Mouse (Mus musculus) midbrain, embryonic 13.5 days (tissue): ENCODE results near the gene Ube2d2b. TPM values are rescaled to one million over a fixed set of nuclear protein-coding genes. Genes with fewer than 3 reads are reported as not detected.

ENCODE experiments used
- ATAC-seq: fragments of 200-750 bp; cut with Nextera tagmentation; 2 replicates; pipeline ENCODE4 v1.8.0; 2017; ENCODE audit warnings: mild to moderate bottlenecking, moderate TSS enrichment, moderate library complexity
- H3K27ac ChIP-seq: fragments of 300-500 bp; sonication (generic); 2 replicates; pipeline ENCODE4 v1.5.1; 2015; ENCODE audit warnings: inconsistent platforms, mild to moderate bottlenecking, moderate library complexity
- H3K27me3 ChIP-seq: fragments of 300-500 bp; sonication (generic); 2 replicates; pipeline ENCODE4 v1.6.1; 2015; ENCODE audit warnings: mild to moderate bottlenecking, inconsistent platforms
- H3K36me3 ChIP-seq: fragments of 300-500 bp; sonication (generic); 2 replicates; pipeline ENCODE4 v1.6.1; 2015; ENCODE audit warnings: mild to moderate bottlenecking, inconsistent platforms
- H3K4me1 ChIP-seq: fragments of 300-500 bp; sonication (generic); replicated peaks from 2 replicates; pipeline ENCODE4 v1.6.1; 2015; ENCODE audit warnings: inconsistent platforms
- H3K4me2 ChIP-seq: fragments of 300-500 bp; sonication (generic); replicated peaks from 2 replicates; pipeline ENCODE4 v1.6.1; 2015; ENCODE audit warnings: moderate library complexity, mild to moderate bottlenecking, inconsistent platforms
- H3K4me3 ChIP-seq: fragments of 300-500 bp; sonication (generic); replicated peaks from 2 replicates; pipeline ENCODE4 v1.5.1; 2015; ENCODE audit warnings: mild to moderate bottlenecking, inconsistent platforms
- H3K9ac ChIP-seq: fragments of 300-500 bp; sonication (generic); replicated peaks from 2 replicates; pipeline ENCODE4 v1.6.1; 2015; ENCODE audit warnings: mild to moderate bottlenecking, inconsistent platforms
- H3K9me3 ChIP-seq: fragments of 300-500 bp; sonication (generic); 2 replicates; pipeline ENCODE4 v1.6.1; 2016; ENCODE audit warnings: mild to moderate bottlenecking, inconsistent platforms
- WGBS: fragments of 180-500 bp; shearing (Covaris S2); methylation state at CpG from one replicate; pipeline ENCODE4 v1.1.7; 2015; 5-methylcytosine and 5-hydroxymethylcytosine counted together
- polyA plus RNA-seq: library from polyadenylated mRNA; unstranded; fragments of >200 nt; fragmentation: Nextera tagmentation; extraction: Ambion mirVana; gene quantifications from 2 replicates; pipeline ENCODE4 v1.2.1, GENCODE M21; 2015

Ube2d2b gene
- 0.12 TPM in 1 of 2 replicates, not detected in the other for polyA plus RNA-seq

DNA sequence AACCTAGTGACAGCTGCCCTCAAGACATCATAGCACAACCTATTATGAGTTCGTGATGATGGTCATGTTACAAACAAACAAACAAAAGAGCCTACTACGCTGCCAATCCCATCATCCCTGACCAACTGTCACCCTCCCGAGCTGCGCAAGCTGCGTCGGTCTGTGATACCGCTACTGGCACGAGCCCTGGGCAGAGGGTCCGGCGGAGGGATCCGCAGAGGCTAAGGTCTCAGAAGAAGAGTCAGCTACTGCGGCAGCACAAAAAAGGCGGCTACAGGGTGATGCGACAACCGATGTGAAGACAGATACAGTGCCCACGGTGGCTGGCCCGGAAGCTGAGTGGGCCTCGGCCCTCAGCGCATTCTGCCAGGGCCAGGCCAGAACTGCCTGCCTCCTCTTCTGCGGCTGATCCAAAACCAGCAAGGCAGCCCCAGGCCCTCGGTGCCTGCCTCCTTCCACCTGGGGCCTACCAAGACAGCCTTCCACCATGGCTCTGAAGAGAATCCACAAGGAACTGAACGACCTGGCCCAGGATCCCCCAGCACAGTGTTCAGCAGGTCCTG lies at the start of gene Ube2d2b:
Ube2d2b (plus strand) TSS at position 102 of the 563 bp plus-strand sequence.
- Histone ChIP-seq H3K36me3 (peaks cover 7% of the 10 kb centered on the region), H3K4me2 (no peak within 1 kb of the TSS), H3K4me3 (no peak within 1 kb of the TSS), H3K4me1 (no peaks in the 10 kb centered on the region), H3K27me3 (no peaks in the 10 kb centered on the region), H3K9me3 (0 out of 2 replicates have a peak, but pooled peaks cover 7% of the 10 kb centered on the region), H3K27ac (no peak within 1 kb of the TSS), H3K9ac (no peak within 1 kb of the TSS)
- WGBS = 98% methylated on average over 22 of the region's 22 CpGs
- ATAC-seq = no peak

GRCm38 (mm10) chr5:107782360-107782759 lies 47.5 kb upstream of the Ube2d2b start:
- no peaks in the 10 kb centered on the region for H3K27me3 ChIP-seq
- no peak overlapping the region for H3K27ac ChIP-seq
- WGBS = 93% methylated on average over 1 of the region's 1 CpGs
- no peaks in the 10 kb centered on the region for H3K4me1 ChIP-seq
- H3K36me3 ChIP-seq = peaks cover 5% of the 10 kb centered on the region; the same call in 1 of the 2 replicates
- no peak for ATAC-seq
- H3K4me3 ChIP-seq = no peak overlapping the region
- H3K9me3 ChIP-seq = no peaks in the 10 kb centered on the region
- no peak overlapping the region for H3K9ac ChIP-seq
- H3K4me2 ChIP-seq = no peak overlapping the region

DNA sequence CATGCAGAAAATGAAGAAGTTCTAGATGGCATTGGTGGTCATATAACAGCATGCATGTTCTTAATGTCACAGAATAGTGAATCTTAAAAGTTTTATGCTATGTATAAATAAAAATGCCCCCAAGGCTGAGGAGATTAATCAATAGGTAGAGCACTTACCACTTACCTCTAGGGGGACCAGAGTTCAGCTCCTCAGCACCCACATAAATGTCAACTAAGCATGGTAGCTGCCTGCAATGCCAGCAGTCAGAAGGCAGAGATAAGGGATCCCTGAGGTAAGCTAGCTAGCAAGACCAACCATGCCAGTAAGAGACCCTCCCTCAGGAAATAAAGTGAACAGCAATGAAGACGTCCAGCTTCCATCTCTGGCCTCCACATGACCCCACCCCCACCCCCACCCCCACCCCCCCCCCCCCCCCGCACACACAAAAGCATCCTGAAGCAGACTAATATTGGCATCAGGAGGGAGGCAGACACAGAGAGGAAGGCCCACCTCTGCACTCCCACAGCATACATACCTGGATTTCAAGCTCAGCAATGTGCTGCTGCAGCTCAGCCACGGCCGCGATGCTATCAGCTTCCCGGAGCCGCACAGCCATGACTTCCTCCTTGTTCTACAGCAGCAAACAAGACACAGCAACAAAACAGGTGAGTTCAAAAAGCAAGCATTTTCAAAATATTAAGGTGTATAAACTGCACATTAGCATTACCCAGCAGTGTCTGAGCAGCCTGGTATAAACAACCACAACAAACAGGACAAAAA lies 42.0 kb upstream of the Ube2d2b start:
- H3K27me3 ChIP-seq = no peaks in the 10 kb centered on the region
- no peaks in the 10 kb centered on the region for H3K4me1 ChIP-seq
- no peak overlapping the region for H3K4me3 ChIP-seq
- H3K9me3 ChIP-seq = no peaks in the 10 kb centered on the region
- WGBS = 92% methylated on average over 6 of the region's 7 CpGs
- H3K9ac ChIP-seq = no peak overlapping the region
- no peak overlapping the region for H3K27ac ChIP-seq
- H3K4me2 ChIP-seq = no peak overlapping the region
- peaks cover 6% of the 10 kb centered on the region; the same call in 1 of the 2 replicates for H3K36me3 ChIP-seq
- no peak for ATAC-seq

DNA sequence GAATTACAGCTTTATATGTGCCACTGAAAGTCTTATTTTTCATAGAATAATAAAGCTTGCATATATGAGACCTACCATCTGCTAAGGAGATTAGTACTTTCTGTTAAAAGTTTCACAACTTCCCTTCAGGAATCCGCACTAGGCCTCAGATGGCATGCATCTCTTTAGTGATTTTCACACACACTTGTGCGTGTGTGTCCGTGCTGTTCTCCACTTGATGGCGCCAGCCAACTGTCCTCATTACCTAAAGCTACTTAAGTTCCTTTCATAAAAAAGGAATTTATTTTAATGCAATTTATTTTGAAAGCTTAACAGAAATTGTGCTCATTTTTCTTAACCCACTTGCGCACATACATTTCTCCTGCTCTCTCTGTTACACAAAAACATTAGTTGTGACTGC lies 40.4 kb upstream of the Ube2d2b start:
- Histone ChIP-seq H3K4me2 (no peak overlapping the region), H3K4me1 (no peaks in the 10 kb centered on the region), H3K27ac (no peak overlapping the region), H3K4me3 (no peak overlapping the region), H3K27me3 (no peaks in the 10 kb centered on the region), H3K9me3 (no peaks in the 10 kb centered on the region), H3K36me3 (peaks cover 6% of the 10 kb centered on the region; the same call in 1 of the 2 replicates), H3K9ac (no peak overlapping the region)
- ATAC-seq = no peak
- WGBS = 80% methylated on average over 5 of the region's 5 CpGs

DNA sequence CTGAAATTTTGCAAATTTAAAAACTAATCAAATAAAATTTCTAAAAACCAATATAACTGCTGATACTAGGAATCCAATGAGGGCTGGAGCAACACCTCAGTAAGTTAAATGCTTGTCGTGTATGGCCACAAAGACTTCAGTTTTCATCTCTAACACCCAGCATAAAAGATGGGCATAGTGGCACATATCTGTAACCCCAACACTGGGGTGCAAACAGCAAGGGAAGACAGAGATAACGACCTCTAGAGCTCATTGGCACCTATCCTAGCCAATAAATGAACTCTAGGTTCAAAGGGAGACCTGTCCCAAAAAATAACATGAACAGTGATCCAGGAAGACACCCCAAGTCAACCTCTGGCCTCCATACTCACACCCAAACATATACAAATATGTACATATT lies 37.9 kb upstream of the Ube2d2b start:
- Histone ChIP-seq H3K9ac (no peak overlapping the region), H3K36me3 (peaks cover 8% of the 10 kb centered on the region), H3K4me3 (no peak overlapping the region), H3K4me1 (no peaks in the 10 kb centered on the region), H3K9me3 (no peaks in the 10 kb centered on the region), H3K27ac (no peak overlapping the region), H3K4me2 (no peak overlapping the region), H3K27me3 (no peaks in the 10 kb centered on the region)
- no peak for ATAC-seq
- WGBS = 91% methylated on average over 2 of the region's 2 CpGs

- H3K27me3 ChIP-seq = no peaks in the 10 kb centered on the region
- H3K4me1 ChIP-seq = no peaks in the 10 kb centered on the region
- H3K4me2 ChIP-seq = no peak overlapping the region
- ATAC-seq = no peak
- WGBS = 94% methylated on average over 3 of the region's 3 CpGs
- H3K36me3 ChIP-seq = peaks cover 8% of the 10 kb centered on the region
- H3K4me3 ChIP-seq = no peak overlapping the region
- H3K9me3 ChIP-seq = no peaks in the 10 kb centered on the region
- H3K27ac ChIP-seq = no peak overlapping the region
- no peak overlapping the region for H3K9ac ChIP-seq
Measured at GRCm38 (mm10) chr5:107792516-107792915, 37.4 kb upstream of the Ube2d2b start.

DNA sequence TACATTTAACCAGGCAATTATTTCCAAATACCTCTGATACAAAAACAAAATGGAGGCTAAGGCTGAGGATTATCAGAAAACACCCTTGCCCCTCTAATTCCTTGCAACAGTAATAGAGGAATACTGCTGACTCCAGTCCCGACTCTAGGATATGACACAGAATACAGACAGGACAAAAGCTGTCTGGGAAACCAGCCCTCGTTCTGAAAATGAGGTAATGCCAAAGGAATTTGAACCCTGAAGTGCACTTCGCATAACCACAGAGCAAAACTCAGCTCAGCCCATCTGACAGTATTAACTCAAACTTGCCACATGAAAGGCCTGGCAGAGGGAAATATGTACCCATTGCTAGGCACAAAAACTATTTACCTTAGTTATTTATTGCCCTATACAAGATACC lies 36.6 kb upstream of the Ube2d2b start:
- no peaks in the 10 kb centered on the region for H3K9me3 ChIP-seq
- WGBS = 30% methylated on average over 3 of the region's 3 CpGs

DNA sequence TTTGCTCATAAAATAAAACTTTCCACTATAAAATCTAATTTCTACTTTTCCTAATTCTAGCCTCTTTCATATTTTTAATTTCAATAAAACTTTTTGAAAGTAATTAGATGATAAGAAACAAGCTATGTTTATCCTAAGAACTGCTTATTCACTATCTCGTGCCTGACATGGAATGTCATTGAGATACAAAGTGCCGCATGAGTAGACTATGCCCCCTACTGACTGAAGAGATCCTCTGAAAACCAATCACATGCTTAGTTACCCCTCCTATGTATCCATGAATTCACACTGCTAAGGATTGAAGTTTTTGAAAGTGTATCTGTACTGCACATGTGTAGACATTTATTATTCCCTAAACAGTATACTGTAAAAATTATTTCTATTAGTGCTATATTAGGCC lies 36.0 kb upstream of the Ube2d2b start:
- no peaks in the 10 kb centered on the region for H3K4me1 ChIP-seq
- peaks cover 13% of the 10 kb centered on the region for H3K36me3 ChIP-seq
- no peak overlapping the region for H3K4me2 ChIP-seq
- H3K9ac ChIP-seq = no peak overlapping the region
- WGBS = 26% methylated on average over 2 of the region's 2 CpGs
- H3K9me3 ChIP-seq = no peaks in the 10 kb centered on the region
- ATAC-seq = no peak
- no peak overlapping the region for H3K27ac ChIP-seq
- H3K27me3 ChIP-seq = no peaks in the 10 kb centered on the region
- no peak overlapping the region for H3K4me3 ChIP-seq

More for the DNA sequence above, 36.6 kb upstream of the Ube2d2b start:
- H3K27me3 ChIP-seq = no peaks in the 10 kb centered on the region
- ATAC-seq = no peak
- no peaks in the 10 kb centered on the region for H3K4me1 ChIP-seq
- peaks cover 12% of the 10 kb centered on the region for H3K36me3 ChIP-seq
- no peak overlapping the region for H3K9ac ChIP-seq
- H3K27ac ChIP-seq = no peak overlapping the region
- H3K4me2 ChIP-seq = no peak overlapping the region
- no peak overlapping the region for H3K4me3 ChIP-seq

- no peaks in the 10 kb centered on the region for H3K27me3 ChIP-seq
- H3K4me2 ChIP-seq = no peak overlapping the region
- ATAC-seq = no peak
- H3K27ac ChIP-seq = no peak overlapping the region
- WGBS = 92% methylated on average over 6 of the region's 6 CpGs
- H3K4me1 ChIP-seq = no peaks in the 10 kb centered on the region
- peaks cover 16% of the 10 kb centered on the region for H3K36me3 ChIP-seq
- no peak overlapping the region for H3K4me3 ChIP-seq
- H3K9ac ChIP-seq = no peak overlapping the region
- H3K9me3 ChIP-seq = no peaks in the 10 kb centered on the region
Measured at GRCm38 (mm10) chr5:107798290-107798689, 31.6 kb upstream of the Ube2d2b start.

GRCm38 (mm10) chr5:107801234-107801633 lies 28.7 kb upstream of the Ube2d2b start:
- whole genome bisulfite sequencing = 84% methylated on average over 2 of the region's 2 CpGs
- ATAC-seq = no peak
- Histone ChIP-seq H3K27ac (no peak overlapping the region), H3K4me2 (no peak overlapping the region), H3K27me3 (no peaks in the 10 kb centered on the region), H3K9ac (no peak overlapping the region), H3K9me3 (no peaks in the 10 kb centered on the region), H3K36me3 (peaks cover 14% of the 10 kb centered on the region), H3K4me3 (no peak overlapping the region), H3K4me1 (no peaks in the 10 kb centered on the region)

- Histone ChIP-seq H3K36me3 (peaks cover 8% of the 10 kb centered on the region; the same call in 1 of the 2 replicates), H3K27me3 (no peaks in the 10 kb centered on the region), H3K4me2 (no peak overlapping the region), H3K9me3 (no peaks in the 10 kb centered on the region), H3K4me1 (no peaks in the 10 kb centered on the region), H3K4me3 (no peak overlapping the region), H3K27ac (no peak overlapping the region), H3K9ac (no peak overlapping the region)
- no peak for ATAC-seq
Measured at GRCm38 (mm10) chr5:107802621-107803020, 27.3 kb upstream of the Ube2d2b start.

GRCm38 (mm10) chr5:107807496-107807895 lies 22.4 kb upstream of the Ube2d2b start:
- 88% methylated on average over 4 of the region's 4 CpGs for WGBS
- Histone ChIP-seq H3K27ac (no peak overlapping the region), H3K9ac (no peak overlapping the region), H3K9me3 (no peaks in the 10 kb centered on the region), H3K4me3 (no peak overlapping the region), H3K36me3 (peaks cover 15% of the 10 kb centered on the region), H3K27me3 (no peaks in the 10 kb centered on the region), H3K4me2 (no peak overlapping the region), H3K4me1 (no peaks in the 10 kb centered on the region)
- ATAC-seq = no peak
